Mouse (Mus musculus) E14TG2a.4 (cell line): Measurements from ENCODE around the gene Fbf1.

ENCODE experiments used
- CTCF ChIP-seq: conservative IDR thresholded peaks from 2 replicates; pipeline ENCODE4 v1.5.1; 2014; ENCODE audit warnings: low read length
- NANOG ChIP-seq: IDR thresholded peaks from 2 replicates; pipeline ENCODE4 v1.6.1; 2014; ENCODE audit warnings: borderline replicate concordance, low read length, mixed read lengths
- POU5F1 ChIP-seq: IDR thresholded peaks from 2 replicates; pipeline ENCODE4 v1.6.1; 2014; ENCODE audit warnings: low read length, borderline replicate concordance

- TF ChIP-seq CTCF = peak; percentile 95
- no peak for TF ChIP-seq POU5F1
- no peak for TF ChIP-seq NANOG
Measured at GRCm38 (mm10) chr11:116096213-116097108, 71.5 kb downstream of the Fbf1 start.
